Mouse (Mus musculus) T-helper 17 cell (primary cell): ENCODE measurements at regions not wholly inside any gene's neighbourhood (a gene's known extent, or its start where the extent isn't known, plus 50 kb on each side); places are given as distances from the start of the nearest gene placed in this dataset.

Source experiments
- in situ Hi-C, 2 experiments: fragments of 300-600 bp; cut with MboI, MseI; formaldehyde crosslinking; loops; 1 replicate in 1 of 2; 2 replicates in 1 of 2; pipeline ENCODE4 v1.15.1; 2025; ENCODE audit warnings: high pct_unique_total_duplicates in 2 of 2

DNA sequence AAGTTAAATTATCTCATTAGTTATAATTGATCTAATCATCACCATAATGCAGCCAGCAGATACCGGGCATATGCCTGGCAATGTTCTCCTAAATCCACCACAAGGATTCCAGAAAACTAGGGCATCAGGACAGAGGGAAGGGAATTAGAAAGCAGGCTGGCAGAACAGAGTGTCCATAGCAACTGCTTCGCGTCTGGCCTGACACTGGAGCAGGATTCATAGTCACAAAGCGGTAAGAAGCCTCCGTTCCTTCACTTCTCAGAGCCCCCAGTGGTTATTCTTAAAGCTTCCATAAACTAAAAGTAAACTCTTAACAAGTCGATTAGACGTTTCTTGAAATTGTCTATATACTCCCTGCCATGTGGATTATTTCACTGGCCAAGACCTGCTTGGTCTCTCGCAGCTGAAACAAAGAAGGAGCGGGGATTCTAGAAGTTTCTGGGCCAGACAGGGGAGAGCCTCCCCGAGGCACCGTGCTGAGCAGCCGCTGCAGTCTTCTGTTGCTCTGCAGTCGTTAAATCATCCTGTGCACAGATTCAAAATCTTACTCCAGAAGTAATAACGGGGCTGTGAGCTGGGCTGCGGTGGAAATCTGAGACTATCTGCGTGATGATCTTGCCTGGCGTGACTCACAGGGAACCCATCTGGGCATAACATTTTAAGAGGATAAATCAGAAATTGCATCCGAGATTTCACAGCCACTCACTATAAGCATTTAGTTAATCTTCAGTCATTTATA, 144.2 kb upstream of the Map3k7 start:
- in situ Hi-C loops: loop anchor here in 1 of 2 experiments (10.0 kb wide), 1 partner anchor 915 kb away; no protein-coding TSS in a partner anchor

DNA sequence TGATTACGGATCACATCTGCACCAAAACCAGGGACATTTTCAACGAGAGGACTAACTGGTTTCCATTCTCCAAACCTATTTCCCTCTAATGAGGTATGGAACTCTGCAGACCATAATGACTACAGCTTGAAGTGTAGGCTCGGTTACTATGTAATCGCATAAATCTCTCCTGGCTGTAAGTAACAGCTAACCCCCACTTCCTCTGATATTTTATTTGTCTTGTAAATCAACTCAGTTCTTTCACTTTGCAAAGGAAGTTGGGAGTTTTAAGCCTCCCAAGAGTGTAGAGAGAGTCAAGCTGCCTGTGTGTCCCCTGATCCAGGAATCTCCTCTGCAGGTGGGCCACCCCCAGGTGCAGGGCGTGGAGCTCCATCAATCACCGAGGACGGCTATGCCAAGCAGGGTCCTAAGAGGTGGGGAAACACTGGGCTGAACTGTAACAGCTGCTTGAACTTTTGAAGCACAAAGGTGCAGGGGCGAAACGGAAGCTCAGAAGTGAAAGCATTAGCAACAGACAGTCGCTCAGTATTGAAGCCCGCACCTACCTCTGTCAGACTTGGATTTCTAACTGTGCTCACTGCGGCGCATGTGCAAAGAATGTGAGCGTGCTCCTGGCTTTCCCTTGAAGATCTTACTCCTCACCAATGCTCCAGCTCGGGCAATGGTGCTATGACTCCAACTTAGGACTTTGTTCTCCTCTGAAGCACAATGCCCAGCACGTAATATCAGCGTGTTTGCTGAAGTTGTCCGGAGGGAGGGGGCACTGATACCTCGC, 140.1 kb upstream of the Map3k7 start:
- in situ Hi-C loops: loop anchor here in 1 of 2 experiments (10.0 kb wide), 1 partner anchor 911 kb away; no protein-coding TSS in a partner anchor

DNA sequence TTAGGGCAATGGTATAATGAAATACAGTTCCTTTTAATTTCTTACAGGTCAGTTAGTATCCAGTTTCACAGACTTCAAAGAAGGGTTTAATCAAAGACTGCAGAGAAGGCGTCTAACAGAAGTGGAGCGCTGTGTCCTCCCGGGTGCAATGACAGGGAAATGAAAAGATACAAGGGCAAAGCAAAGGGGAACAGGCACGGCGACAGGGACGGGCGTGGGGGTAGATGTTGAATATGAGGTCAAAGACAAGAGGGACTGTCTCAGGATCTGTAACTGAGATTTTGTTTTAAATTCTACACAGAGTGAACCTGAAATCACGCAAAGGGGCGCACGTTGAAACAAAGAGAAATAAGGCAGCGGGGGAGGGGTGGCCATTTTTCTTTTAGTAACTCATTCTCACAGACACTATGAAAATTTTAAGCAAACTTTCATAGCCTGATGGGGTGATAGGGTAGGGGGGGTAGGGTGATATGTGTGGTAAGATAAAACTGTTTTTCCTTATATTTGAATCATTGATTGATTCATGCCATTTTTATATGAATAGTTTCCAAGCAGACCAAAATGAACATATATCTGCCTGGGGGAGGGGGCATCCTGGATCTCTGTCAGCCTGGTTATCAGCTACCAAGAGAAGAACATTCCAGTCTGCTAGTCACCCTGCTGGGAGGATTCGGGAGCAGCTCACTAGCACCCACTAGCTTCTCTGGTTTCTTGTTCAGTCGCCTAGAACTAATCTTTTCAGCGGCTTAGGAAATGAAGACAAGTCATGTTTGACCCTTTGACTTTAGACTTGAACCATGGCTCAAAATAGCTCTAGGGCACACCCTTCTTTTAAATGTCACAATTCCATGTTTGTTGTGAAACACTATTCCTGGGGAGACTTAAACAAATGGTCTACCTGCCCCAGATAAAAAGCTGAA, 139.1 kb upstream of the Map3k7 start:
- in situ Hi-C loops: loop anchor here in 1 of 2 experiments (10.0 kb wide), 1 partner anchor 910 kb away; no protein-coding TSS in a partner anchor

DNA sequence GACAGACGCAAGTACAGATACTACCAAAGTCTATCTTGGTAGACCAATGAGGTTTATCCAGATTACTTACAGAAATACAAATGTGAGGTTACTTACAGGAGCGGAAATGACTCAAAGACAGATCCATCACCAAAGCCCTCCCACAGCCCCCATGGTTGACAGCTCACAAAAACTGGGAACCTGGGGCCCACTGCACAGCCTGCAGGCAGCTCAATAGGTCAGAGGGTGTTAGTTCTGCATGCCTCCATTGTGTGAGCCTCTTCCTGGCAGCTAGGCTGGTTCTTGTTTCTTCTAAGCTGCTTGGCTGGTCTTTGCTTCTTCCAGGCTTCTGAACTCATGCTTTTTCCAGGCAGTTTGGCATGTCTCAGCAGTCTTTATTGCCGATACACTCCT, 138.5 kb upstream of the Map3k7 start:
- in situ Hi-C loops: loop anchor here in 1 of 2 experiments (10.0 kb wide), 1 partner anchor 909 kb away; no protein-coding TSS in a partner anchor

DNA sequence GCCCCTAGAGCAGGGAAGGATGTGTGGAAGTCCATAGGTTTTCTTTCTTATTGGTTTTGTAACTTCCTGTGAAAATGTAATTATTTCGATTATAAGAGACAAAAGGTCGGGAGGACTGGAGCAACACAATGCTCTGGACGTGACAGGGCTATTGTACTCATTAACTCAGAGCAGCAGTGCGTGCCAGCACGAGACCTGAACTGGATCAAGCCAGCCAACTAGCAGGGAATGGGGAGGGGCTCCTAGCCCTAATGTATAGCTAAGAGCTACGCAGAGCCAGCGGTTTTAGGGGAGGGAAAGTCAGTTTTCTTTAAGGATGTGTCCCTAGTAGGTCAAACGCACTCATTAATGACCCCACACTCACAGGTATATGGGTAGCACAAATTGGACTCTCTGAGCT, 137.2 kb upstream of the Map3k7 start:
- in situ Hi-C loops: loop anchor here in 1 of 2 experiments (10.0 kb wide), 1 partner anchor 908 kb away; no protein-coding TSS in a partner anchor

DNA sequence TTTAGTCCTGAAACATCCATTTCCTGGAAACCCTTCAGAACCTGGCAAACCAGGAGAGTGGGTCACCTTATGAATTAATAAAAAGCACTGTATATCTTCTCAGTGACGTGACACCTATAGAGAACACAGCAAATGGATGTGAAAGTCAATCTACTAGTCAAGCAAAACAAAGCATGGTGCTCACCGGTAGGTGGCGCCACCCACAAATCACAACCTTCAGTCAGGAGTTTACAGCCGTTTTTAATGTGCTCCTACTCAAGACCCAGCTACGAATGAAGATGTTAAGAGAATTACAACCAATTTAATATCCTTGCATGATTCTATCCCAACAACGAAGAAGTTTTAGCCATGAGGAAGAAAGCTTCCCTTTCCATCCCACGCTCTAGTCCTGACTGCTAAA, 136.6 kb upstream of the Map3k7 start:
- in situ Hi-C loops: loop anchor here in 1 of 2 experiments (10.0 kb wide), 1 partner anchor 908 kb away; no protein-coding TSS in a partner anchor

DNA sequence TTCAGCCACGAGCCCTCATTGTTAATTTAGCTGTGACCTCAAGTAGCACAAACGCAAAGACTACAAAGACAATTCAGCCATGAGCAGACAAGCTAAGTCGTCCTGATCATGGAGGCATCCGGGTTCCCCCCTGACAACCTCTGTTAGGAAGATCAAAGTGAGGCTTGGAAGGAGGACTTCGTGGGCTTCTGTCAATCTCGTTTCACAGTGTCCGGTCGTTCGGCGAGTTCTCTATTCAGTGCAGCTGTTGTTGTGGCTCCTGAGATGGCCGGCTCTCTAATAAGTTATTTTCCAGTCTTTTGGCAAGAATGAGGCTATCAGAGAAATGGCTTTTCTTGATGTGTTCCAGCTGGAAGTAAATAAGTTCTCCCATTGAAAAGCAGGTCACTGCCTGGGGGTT, 133.7 kb upstream of the Map3k7 start:
- in situ Hi-C loops: loop anchor here in 1 of 2 experiments (5.0 kb wide), 1 partner anchor 92 kb away; no protein-coding TSS in a partner anchor

DNA sequence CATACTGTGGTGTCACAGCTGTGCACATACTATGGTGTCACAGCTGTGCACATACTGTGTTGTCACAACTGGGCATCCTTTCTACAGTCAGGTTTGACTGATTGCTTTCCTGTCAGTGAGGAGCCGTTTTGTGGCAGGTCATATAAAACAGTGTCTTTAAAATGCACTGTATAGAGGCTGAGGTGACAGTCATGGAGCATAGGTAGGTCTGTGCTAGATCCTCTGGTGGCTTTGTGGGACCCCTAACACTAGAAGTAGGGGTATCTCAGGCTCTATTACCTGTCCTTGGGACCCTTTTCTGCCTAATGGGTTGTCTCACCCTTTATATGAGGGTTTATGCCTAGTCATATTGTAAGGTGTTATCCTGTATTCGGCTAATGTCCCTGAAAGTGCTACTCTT, 132.4 kb upstream of the Map3k7 start:
- in situ Hi-C loops: loop anchor here in 1 of 2 experiments (5.0 kb wide), 1 partner anchor 91 kb away; no protein-coding TSS in a partner anchor

DNA sequence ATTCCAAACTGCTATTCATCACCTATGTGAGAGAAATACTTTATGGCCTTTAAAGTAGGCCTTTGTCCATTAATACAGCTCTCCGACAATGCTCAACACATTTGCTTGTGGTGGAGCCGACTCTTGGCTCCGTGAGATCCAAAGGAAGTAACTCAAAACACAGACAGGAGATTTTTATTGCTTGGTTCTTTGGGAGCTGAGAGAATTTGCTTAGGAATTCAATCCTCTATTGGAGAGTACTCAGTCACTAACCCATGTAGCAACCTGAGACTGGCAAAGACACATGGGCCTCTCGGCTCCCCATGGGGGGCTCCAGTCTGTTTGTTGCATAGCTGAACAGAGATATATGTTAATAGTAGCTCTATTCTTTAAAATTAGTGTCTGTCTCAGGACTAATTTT, 130.1 kb upstream of the Map3k7 start:
- in situ Hi-C loops: loop anchor here in 1 of 2 experiments (5.0 kb wide), 1 partner anchor 88 kb away; no protein-coding TSS in a partner anchor

DNA sequence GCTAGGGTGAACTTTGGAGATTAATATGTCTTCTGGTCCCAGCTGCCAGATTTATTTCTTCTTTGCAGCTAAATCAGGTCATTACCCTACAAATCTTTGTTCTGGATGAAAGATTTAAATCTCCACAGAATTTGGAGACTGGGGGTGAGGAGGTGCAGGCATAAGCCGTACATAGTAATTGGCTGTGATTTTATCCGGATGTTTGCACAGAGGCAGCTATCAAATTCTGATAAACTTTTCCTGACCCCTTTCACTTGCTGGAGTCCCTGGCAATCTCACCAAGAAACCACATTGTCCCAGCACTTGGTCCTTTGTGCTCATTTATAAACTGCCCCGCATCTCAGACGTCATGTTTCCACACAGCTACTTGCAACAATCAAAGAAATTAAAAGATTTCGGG, 128.8 kb upstream of the Map3k7 start:
- in situ Hi-C loops: no loop called here

DNA sequence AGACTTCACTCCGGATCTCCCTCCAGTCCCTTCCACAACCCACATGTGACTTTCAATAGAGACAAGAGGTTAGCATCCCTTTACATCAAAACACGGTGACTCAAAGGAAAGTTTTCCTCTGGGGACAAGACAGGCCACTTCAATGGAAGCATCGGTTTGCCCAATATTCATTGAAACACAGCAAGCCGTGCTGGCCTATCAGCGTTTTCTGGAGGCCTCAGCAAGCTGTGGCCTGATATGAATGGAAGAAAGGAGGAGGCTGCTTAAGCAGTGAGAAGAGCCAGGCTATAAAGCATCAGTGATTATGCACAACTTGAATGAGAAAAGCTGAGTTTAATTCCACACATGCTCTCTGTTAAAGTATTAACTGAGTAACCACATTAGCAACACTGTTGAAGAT, 125.3 kb upstream of the Map3k7 start:
- in situ Hi-C loops: no loop called here

DNA sequence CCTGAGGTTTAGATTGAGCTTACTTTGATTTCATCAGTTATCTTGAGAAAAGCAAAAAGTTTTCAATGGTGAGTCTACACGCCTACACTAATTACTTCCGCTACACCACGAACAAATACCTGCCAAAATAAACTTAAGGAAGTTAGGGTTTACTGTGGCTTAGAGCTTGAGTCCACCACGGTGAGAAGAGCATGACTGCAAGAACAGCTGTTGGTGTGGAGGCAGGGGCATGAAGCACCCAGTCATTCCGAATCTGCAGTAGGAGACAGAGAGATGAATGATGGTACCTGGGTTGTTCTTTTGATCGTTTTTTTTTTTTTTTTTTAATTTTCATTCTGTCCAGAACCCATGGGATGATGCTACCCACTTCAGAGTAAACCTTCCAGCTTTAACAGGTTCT, 114.1 kb upstream of the Map3k7 start:
- in situ Hi-C loops: no loop called here

DNA sequence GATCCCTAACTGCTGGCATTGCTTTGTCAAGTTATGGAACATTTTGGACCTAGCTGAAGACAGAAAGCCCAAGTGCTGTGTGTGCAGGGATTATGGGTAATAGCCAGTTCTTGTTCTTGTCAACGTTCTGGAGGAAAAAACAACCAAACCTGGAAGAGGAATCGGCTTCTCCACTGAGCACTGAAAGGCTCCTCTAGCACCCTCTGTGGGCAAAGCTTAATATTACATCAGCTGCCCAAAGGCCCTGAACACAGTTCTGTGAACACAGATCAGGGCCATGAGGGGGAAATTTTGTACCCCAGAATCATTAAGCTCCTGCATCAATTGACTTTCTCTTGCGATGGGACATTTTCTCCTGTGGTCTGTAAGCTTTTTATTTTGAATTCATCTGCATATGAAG, 112.9 kb upstream of the Map3k7 start:
- in situ Hi-C loops: no loop called here

DNA sequence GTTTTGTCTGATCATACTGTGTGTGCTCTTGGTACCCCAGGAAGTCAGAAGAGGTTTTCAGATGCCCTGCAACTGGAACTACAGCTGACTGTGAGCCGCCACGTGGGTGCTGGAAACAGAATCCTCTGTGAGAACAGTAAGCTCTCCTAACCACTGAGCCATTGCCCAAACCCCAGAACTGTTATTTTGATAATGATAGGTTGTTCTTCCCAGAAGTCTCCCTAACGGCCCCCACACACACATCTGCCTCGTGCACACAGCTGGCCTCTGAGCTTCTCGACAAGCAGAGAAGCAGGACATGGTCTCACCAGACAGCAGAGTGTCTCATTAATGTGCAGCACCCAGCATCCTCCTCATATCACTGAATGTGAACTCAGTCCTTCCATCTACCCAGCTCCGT, 110.0 kb upstream of the Map3k7 start:
- in situ Hi-C loops: no loop called here

DNA sequence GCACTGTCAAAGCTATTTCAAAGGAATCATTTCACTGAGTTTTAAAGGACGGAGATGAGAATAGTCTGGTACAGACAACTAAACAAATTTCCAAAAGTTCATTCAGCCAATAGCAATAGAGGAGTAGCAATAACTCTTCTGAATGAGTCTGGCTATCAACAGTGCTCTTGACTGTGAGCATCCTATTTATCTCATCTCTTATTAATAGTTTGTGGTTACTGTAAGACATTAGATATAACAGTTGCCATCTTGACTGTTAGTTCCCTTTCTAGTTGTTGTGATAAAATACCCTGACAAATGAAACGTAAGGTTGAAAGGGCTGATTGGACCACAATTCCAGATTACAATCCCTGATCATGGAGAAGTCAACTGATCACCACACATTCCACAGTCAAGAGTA, 103.5 kb upstream of the Map3k7 start:
- in situ Hi-C loops: no loop called here

DNA sequence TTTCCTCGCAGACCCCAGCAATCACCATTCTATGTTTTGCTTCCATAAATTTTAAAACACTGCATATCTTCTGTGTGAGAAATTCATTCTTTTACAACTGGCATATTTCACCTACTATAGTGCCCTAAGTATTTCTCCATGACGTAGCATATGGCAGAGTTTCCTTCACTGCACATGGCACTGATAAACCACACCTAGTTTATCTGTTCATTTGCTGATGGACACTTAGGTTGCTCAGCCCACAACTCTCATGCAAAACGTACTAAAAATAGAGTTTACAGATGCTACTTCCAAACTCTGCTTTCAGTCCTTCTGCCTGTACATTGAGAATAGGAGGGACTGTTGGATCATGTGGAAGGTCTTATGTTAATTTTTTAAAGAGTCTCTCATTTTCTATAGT, 102.7 kb upstream of the Map3k7 start:
- in situ Hi-C loops: no loop called here

DNA sequence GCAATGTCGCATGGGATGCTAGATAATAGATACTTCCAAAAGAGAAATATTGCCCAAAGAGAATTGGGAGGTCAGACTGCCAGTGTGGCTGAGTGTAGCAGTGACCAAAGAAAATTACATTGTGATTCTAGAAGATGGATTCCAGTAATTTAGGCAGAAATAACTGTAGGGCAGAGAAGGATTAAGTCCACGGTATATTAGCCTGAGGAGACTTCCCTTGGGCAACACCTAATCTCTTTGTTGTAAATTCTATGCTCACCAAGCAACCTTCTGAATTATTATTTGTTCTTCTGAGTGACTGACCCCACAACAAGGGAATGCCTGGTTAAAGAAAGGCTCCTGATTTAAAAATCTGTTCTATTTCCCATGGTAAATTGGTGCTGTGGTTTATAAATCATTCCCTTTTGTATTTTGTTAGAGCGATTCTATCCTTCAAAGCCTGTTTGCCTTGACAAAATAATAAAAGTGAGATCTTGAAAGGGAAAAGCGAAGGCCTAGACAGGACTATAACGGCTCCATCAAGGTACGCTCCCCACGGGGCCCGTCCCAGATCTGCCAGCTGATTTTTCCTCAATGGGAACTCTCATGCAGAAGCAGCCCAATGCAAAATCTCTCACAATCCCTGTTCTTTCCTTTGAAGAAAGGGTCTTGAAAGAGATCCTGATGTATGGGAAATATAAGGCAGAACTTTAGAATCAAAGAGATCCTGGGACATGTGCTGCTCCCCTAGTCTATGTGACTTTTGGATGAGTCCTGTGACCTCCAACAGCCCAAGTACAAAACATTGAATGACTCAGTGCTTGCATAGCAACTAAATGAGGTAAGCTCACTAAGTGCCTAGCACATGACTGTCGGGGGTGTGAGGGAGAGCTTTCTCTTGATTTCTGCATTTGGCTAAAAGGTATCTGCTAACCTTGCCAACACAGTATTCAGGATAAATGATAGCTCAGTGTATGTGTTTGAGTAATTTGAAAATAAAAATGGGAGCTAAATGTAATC, 90.6 kb upstream of the Map3k7 start:
- in situ Hi-C loops: loop anchor here in 1 of 2 experiments (5.0 kb wide), 1 partner anchor 396 kb away; no protein-coding TSS in a partner anchor

DNA sequence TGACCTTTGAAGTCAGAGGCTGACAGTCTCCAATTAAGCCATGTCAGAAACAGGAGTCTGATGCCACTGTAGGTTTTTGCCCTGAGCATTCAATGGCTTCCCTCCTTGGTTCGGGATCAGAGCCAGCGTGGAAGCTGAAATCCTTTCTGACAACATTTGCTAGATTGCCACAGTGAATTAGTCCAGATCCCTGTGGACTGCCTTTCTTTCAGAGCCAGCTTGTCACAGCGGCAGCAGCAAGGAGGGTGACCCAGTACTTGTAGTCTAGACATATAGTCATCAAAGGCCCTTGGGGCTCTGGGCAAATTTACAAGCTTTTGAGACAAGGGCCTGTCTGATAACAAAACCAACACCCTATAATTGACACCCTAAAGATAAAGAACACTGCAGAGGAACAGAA, 86.5 kb upstream of the Map3k7 start:
- in situ Hi-C loops: no loop called here

DNA sequence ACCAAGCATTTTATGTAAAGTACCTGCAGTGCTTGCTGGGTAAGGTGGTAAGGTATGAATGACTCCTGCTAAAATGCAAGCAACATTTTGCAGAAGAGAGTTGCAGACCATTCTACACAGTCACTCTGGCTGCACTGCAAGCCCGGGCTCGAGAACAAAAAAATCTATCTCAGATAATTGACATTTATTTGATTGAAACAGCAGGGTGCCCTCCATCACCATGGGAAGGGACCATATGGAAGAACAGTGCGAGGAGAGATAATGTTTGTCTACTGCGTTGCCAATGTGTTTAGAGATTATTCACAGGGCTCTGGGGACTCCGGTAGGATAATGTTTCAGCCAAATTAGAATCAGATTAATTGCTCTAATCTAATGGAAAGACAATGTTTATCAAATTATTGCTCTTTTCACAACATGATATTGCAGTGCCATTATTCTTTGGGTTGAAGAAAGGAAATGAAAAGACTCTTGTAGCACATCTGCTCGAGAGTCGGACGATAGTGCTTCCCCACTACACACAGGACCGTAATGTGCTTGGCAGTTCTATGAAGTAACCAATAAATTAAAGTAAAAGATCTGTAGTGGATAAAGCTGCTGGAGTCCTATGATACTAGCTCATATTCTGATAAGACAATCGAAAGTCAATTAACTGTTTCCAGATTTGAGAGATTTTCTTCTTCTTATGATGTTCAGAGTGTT, 85.3 kb upstream of the Map3k7 start:
- in situ Hi-C loops: no loop called here
